In genomic region chr9:97699020-97699419, GRCm38 (mm10) we compare ENCODE assay signal across 19 mouse cellular contexts.
DNase-seq lines count a peak whose midpoint lies in the region; ATAC-seq and TF ChIP-seq lines count a peak whose summit lies in the region.
"Had no signal": no experiment of that assay in that cellular context is flagged by ENCODE, and none has a peak within 500 bp of the region (broad histone marks: within the 10 kb centered on the region; RNA-seq: fewer than 3 reads in every experiment).

No protein-coding gene starts in this region.

- DNase-seq in layer of hippocampus, adult 11-12 months (ENCODE audit: low spot score) = peak; percentile 27
- no peak for DNase-seq in layer of hippocampus, adult 9-10 months (ENCODE audit: low spot score)
- DNase-seq in layer of hippocampus, adult 2 months (ENCODE audit: low spot score in 2 of 2) = peak; percentile 43 to 51
- no peak for DNase-seq in layer of hippocampus, postnatal 25 days (ENCODE audit: extremely low spot score in 1 of 2, low spot score in 1 of 2)
- DNase-seq in liver, adult 2 months (ENCODE audit: extremely low read depth, low read depth, low spot score) = peak; percentile 74
- no peak for DNase-seq in frontal cortex, postnatal 36 days (ENCODE audit: low spot score in 2 of 2)
- DNase-seq: adrenal gland, adult 2 months; adrenal gland, postnatal 10 days; adrenal gland, postnatal 25 days; cerebellum, adult 11-12 months; cerebellum, adult 2 months; cerebellum, adult 9-10 months; cerebellum, postnatal 10 days; cerebellum, postnatal 25 days; forebrain, postnatal 0 days had no signal

- H3K36me3 ChIP-seq in liver, adult 2 months (ENCODE audit: control insufficient read depth, insufficient read depth, low read length) = no peaks in the 10 kb centered on the region
- no peaks in the 10 kb centered on the region for H3K36me3 ChIP-seq in liver, embryonic 12.5 days
- H3K36me3 ChIP-seq: embryonic facial prominence, embryonic 10.5 days; embryonic facial prominence, embryonic 12.5 days had no signal

- no peaks in the 10 kb centered on the region for H3K27me3 ChIP-seq in liver, adult 2 months (ENCODE audit: control insufficient read depth, insufficient read depth, low read length)
- H3K27me3 ChIP-seq in liver, embryonic 12.5 days (replicated peaks) = no peaks in the 10 kb centered on the region
- H3K27me3 ChIP-seq: embryonic facial prominence, embryonic 12.5 days had no signal

- no peak for ATAC-seq in liver, embryonic 12.5 days
- ATAC-seq: forebrain, embryonic 13.5 days; forebrain, postnatal 0 days had no signal

- peaks cover 7% of the 10 kb centered on the region for H3K4me1 ChIP-seq in liver, adult 2 months (ENCODE audit: control insufficient read depth, insufficient read depth, low read length)
- no peaks in the 10 kb centered on the region for H3K4me1 ChIP-seq in liver, embryonic 12.5 days
- H3K4me1 ChIP-seq: embryonic facial prominence, embryonic 10.5 days; embryonic facial prominence, embryonic 12.5 days had no signal

- TF ChIP-seq POLR2A in liver, adult 2 months (IDR thresholded peaks at IDR 0.05; ENCODE audit: extremely low read depth, insufficient read depth, low read length) = no peak

- peak overlapping the region; percentile 90 for H3K27ac ChIP-seq in layer of hippocampus, adult 2 months
- no peak overlapping the region for H3K27ac ChIP-seq in liver, adult 2 months (replicated peaks; ENCODE audit: insufficient read depth, low read depth, low read length)
- H3K27ac ChIP-seq in liver, embryonic 12.5 days = no peak overlapping the region
- H3K27ac ChIP-seq: embryonic facial prominence, embryonic 10.5 days; embryonic facial prominence, embryonic 12.5 days; forebrain, embryonic 13.5 days had no signal

- no peaks in the 10 kb centered on the region for H3K79me2 ChIP-seq in liver, adult 2 months (ENCODE audit: control insufficient read depth, insufficient read depth, low read length)

- 38% methylated on average over 2 of the region's 2 CpGs for WGBS in liver, adult 2 months
- 58% methylated on average over 2 of the region's 2 CpGs for WGBS in liver, embryonic 12.5 days (ENCODE audit: insufficient replicate concordance)

- no peak overlapping the region for H3K4me2 ChIP-seq in liver, embryonic 12.5 days
- H3K4me2 ChIP-seq: embryonic facial prominence, embryonic 12.5 days; forebrain, embryonic 13.5 days had no signal

- H3K4me3 ChIP-seq in layer of hippocampus, adult 2 months = no peak overlapping the region
- H3K4me3 ChIP-seq in liver, adult 2 months (ENCODE audit: insufficient read depth, low read depth, low read length) = no peak overlapping the region
- no peak overlapping the region for H3K4me3 ChIP-seq in liver, embryonic 12.5 days
- H3K4me3 ChIP-seq: embryonic facial prominence, embryonic 10.5 days; embryonic facial prominence, embryonic 12.5 days; forebrain, embryonic 13.5 days had no signal

- no peak for TF ChIP-seq CTCF in layer of hippocampus, adult 2 months (conservative IDR thresholded peaks at IDR 0.05)
- TF ChIP-seq CTCF in liver, adult 2 months (IDR thresholded peaks at IDR 0.05; ENCODE audit: low read depth, low read length) = no peak

- H3K9me3 ChIP-seq in liver, embryonic 12.5 days (replicated peaks) = no peaks in the 10 kb centered on the region
- H3K9me3 ChIP-seq: embryonic facial prominence, embryonic 10.5 days; embryonic facial prominence, embryonic 12.5 days; forebrain, embryonic 13.5 days had no signal

- H3K9ac ChIP-seq in liver, adult 2 months (ENCODE audit: low read depth, low read length) = no peak overlapping the region
- H3K9ac ChIP-seq in liver, embryonic 12.5 days = no peak overlapping the region
- H3K9ac ChIP-seq: embryonic facial prominence, embryonic 12.5 days; forebrain, embryonic 13.5 days; forebrain, postnatal 0 days had no signal

Comparison
In these comparisons a context has a peak if more than half of its experiments do, and no peak if none do; other contexts are left out.
1. DNase-seq: peak in layer of hippocampus, adult 11-12 months (single experiment), layer of hippocampus, adult 2 months (2 of 2) and liver, adult 2 months (single experiment); none in layer of hippocampus, adult 9-10 months (single experiment), layer of hippocampus, postnatal 25 days (0 of 2) and frontal cortex, postnatal 36 days (0 of 2).